Mouse (Mus musculus) testis, adult 2 months (tissue): ENCODE results near the gene Slc35e1.

ENCODE experiments used
- CTCF ChIP-seq: fragments of 200-500 bp; IDR thresholded peaks from 2 replicates; pipeline ENCODE4 v1.5.1; 2012; ENCODE audit warnings: low read depth, mild to moderate bottlenecking, inconsistent platforms, low read length, moderate library complexity; ENCODE audit not compliant: control insufficient read depth, insufficient read depth, insufficient replicate concordance
- POLR2A ChIP-seq: fragments of 200-500 bp; IDR thresholded peaks from 2 replicates; pipeline ENCODE4 v1.6.1; 2012; ENCODE audit warnings: low read depth, mild to moderate bottlenecking, inconsistent platforms, low read length, moderate library complexity; ENCODE audit not compliant: control insufficient read depth

GRCm38 (mm10) chr8:72539234-72539633 lies 46.8 kb upstream of the Slc35e1 start:
- TF ChIP-seq POLR2A (no peak), CTCF (no peak)
